Mouse (Mus musculus) megakaryocyte-erythroid progenitor cell, adult 5-6 weeks (primary cell): Measurements from ENCODE around the gene Ube2v1. TPM values are rescaled to one million over a fixed set of nuclear protein-coding genes. Genes with fewer than 3 reads are reported as not detected.
A peak's percentile ranks its signal among the peaks of the same experiment; 100 is the strongest.

Experiments used
- ATAC-seq: replicated peaks from 2 replicates; pipeline ENCODE4 v1.8.0; 2016; ENCODE audit warnings: mild to moderate bottlenecking, inconsistent platforms; ENCODE audit not compliant: severe bottlenecking, poor library complexity, low FRiP score, low TSS enrichment
- total RNA-seq, 2 experiments: library from RNA; stranded (forward) in 1 of 2; stranded (reverse) in 1 of 2; fragments of 200-1000, 215-1000 nt in 1 of 2; fragments of >200 nt in 1 of 2; fragmentation: Nextera tagmentation in 1 of 2; gene quantifications; 2 replicates each; pipeline ENCODE4 v1.2.3; 2014 to 2017

Ube2v1 gene
- total RNA-seq (2014; fragmentation: Nextera tagmentation): 194 and 207 TPM in 2 replicates
- 46.6 and 78.6 TPM in 2 replicates for total RNA-seq (2017)

GRCm38 (mm10) chr2:167631591-167632448, at the start of gene Ube2v1:
Gene Ube2v1 (minus strand): TSS chr2:167632095.
- ATAC-seq: peak; percentile 64

GRCm38 (mm10) chr2:167680657-167681056, 48.8 kb upstream of the Ube2v1 start:
- 0 out of 2 replicates have a peak, but pooled peaks have one; percentile 39 for ATAC-seq

- peak; percentile 79 for ATAC-seq
Measured at GRCm38 (mm10) chr2:167679902-167680430, 48.1 kb upstream of the Ube2v1 start.

- ATAC-seq: no peak
Measured at GRCm38 (mm10) chr2:167678600-167678999, 46.7 kb upstream of the Ube2v1 start.

GRCm38 (mm10) chr2:167675120-167675909, 43.4 kb upstream of the Ube2v1 start:
- ATAC-seq: peak; percentile 51; the same call in 1 of the 2 replicates

GRCm38 (mm10) chr2:167672212-167672685, 40.4 kb upstream of the Ube2v1 start:
- peak; percentile 86 for ATAC-seq

- ATAC-seq: no peak
Measured at GRCm38 (mm10) chr2:167671101-167671633, 39.3 kb upstream of the Ube2v1 start.

GRCm38 (mm10) chr2:167669398-167669797, 37.5 kb upstream of the Ube2v1 start:
- ATAC-seq: no peak

GRCm38 (mm10) chr2:167668426-167668825, 36.5 kb upstream of the Ube2v1 start:
- ATAC-seq: no peak

GRCm38 (mm10) chr2:167665972-167666713, 34.2 kb upstream of the Ube2v1 start:
- ATAC-seq: no peak

- no peak for ATAC-seq
Measured at GRCm38 (mm10) chr2:167662713-167663112, 30.8 kb upstream of the Ube2v1 start.

GRCm38 (mm10) chr2:167661270-167662203, 29.6 kb upstream of the Ube2v1 start, which contains the start of gene Gm20431:
Gene Gm20431 (minus strand): TSS chr2:167661496.
- ATAC-seq: peak; percentile 81

GRCm38 (mm10) chr2:167660611-167660971, 28.7 kb upstream of the Ube2v1 start:
- ATAC-seq: 0 out of 2 replicates have a peak, but pooled peaks have one; percentile 6

- peak; percentile 36 for ATAC-seq
Measured at GRCm38 (mm10) chr2:167659847-167660610, 28.1 kb upstream of the Ube2v1 start.

GRCm38 (mm10) chr2:167659177-167659846, 27.4 kb upstream of the Ube2v1 start:
- ATAC-seq: no peak

GRCm38 (mm10) chr2:167658712-167659111, 26.8 kb upstream of the Ube2v1 start:
- no peak for ATAC-seq

- ATAC-seq: no peak
Measured at GRCm38 (mm10) chr2:167657973-167658372, 26.1 kb upstream of the Ube2v1 start.
